ENCODE assay signal across 8 mouse cellular contexts in the genomic region with DNA sequence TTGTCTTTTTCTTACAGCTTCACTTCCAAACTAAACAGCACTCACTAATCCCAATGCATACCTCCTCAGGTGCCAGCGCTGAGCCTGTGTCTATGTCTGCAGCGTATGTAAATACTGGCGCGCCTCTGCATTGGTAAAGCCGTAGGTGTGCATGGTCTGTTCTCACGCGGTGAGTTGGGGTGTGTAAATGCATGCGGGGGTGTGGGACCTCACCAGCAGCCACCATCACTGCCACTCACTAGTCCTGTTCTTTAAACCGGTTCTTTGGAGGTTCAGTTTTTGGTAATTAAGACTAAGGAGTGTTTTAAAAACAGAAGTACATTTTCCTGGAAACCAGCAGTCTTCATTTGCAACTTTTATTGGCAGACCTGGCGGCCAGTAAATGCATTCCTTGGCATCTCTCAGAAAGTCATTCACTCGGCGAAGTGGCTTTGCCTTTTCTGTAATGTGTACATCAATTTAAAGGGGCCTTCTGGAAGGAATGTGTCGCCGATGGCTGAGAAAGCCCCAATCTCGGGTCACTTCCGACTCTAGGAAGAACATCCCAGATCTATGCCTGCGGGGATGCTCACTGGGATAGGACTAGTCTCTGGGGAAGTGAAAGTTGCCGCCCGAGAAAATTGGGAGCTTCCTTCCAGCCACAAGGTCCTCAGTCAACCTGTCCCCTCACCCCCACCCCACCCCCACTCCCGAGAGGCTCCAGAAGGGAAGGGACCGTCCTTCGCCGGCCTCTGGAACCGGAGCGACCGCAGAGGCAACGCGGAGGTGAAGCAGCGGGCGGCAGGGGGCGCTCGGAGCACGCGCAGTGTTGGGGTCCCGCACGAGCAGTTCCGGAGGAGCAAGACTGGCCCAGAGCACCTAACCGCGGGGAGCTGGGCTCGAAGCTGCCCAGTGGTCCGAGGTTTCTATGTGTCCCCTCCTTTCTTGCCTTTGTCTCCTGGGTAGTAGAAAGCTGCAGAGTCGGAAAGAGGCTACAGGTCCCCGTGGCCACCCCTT. TPM values are rescaled to one million over a fixed set of nuclear protein-coding genes. Genes with fewer than 3 reads are reported as not detected.
DNase-seq lines count a peak whose midpoint lies in the region; ATAC-seq and TF ChIP-seq lines count a peak whose summit lies in the region.

No protein-coding gene starts in this region.

- H3K9me3 ChIP-seq in heart, embryonic 12.5 days (replicated peaks), result no peaks in the 10 kb centered on the region
- H3K9me3 ChIP-seq in kidney, embryonic 15.5 days (replicated peaks), result no peaks in the 10 kb centered on the region
- no peaks in the 10 kb centered on the region for H3K9me3 ChIP-seq in stomach, embryonic 14.5 days (ENCODE audit: control insufficient read depth, low read depth, low read length)

- TF ChIP-seq POLR2A in embryonic fibroblast, embryonic 13.5 days (IDR thresholded peaks at IDR 0.05; ENCODE audit: low read depth, low read length), result no peak
- TF ChIP-seq POLR2A in liver, adult 2 months (IDR thresholded peaks at IDR 0.05; ENCODE audit: extremely low read depth, insufficient read depth, low read length), result no peak
- no peak for TF ChIP-seq POLR2A in myocyte (IDR thresholded peaks at IDR 0.05; ENCODE audit: insufficient read length, low read depth)

- no peak overlapping the region for H3ac ChIP-seq in myocyte (ENCODE audit: control insufficient read depth, insufficient read length)

- no peaks in the 10 kb centered on the region for H3K36me3 ChIP-seq in heart, embryonic 12.5 days
- H3K36me3 ChIP-seq in kidney, embryonic 15.5 days, result no peaks in the 10 kb centered on the region
- H3K36me3 ChIP-seq in liver, adult 2 months (ENCODE audit: control insufficient read depth, insufficient read depth, low read length), result no peaks in the 10 kb centered on the region
- H3K36me3 ChIP-seq in myocyte (ENCODE audit: control insufficient read depth, insufficient read depth), result no peaks in the 10 kb centered on the region
- no peaks in the 10 kb centered on the region for H3K36me3 ChIP-seq in stomach, embryonic 14.5 days (ENCODE audit: control insufficient read depth, insufficient read depth, low read length)

- 2% methylated on average over 43 of the region's 43 CpGs for WGBS in heart, embryonic 12.5 days
- 2% methylated on average over 43 of the region's 43 CpGs for WGBS in kidney, embryonic 15.5 days
- WGBS in liver, adult 2 months, result 2% methylated on average over 43 of the region's 43 CpGs
- WGBS in stomach, embryonic 14.5 days, result 2% methylated on average over 43 of the region's 43 CpGs

- H3K4me2 ChIP-seq in heart, embryonic 12.5 days, result peak overlapping the region; percentile 77
- peak overlapping the region; percentile 87 for H3K4me2 ChIP-seq in kidney, embryonic 15.5 days
- peak overlapping the region; percentile 65 for H3K4me2 ChIP-seq in myocyte (ENCODE audit: low read depth)
- peak overlapping the region; percentile 67 for H3K4me2 ChIP-seq in stomach, embryonic 14.5 days (replicated peaks; ENCODE audit: low read depth, low read length)

- TF ChIP-seq CTCF in embryonic fibroblast, embryonic 13.5 days (IDR thresholded peaks at IDR 0.05; ENCODE audit: borderline replicate concordance, insufficient read depth, low read length), result peak; percentile 88
- TF ChIP-seq CTCF in liver, adult 2 months (IDR thresholded peaks at IDR 0.05; ENCODE audit: low read depth, low read length), result peak; percentile 89

- H3K27ac ChIP-seq in embryonic fibroblast, embryonic 13.5 days (ENCODE audit: insufficient read depth, low read length), result no peak overlapping the region
- no peak overlapping the region for H3K27ac ChIP-seq in heart, embryonic 12.5 days (ENCODE audit: poor library complexity, severe bottlenecking)
- no peak overlapping the region for H3K27ac ChIP-seq in kidney, embryonic 15.5 days
- H3K27ac ChIP-seq in liver, adult 2 months (replicated peaks; ENCODE audit: insufficient read depth, low read depth, low read length), result no peak overlapping the region
- H3K27ac ChIP-seq in stomach, embryonic 14.5 days (ENCODE audit: low read length), result no peak overlapping the region

- ATAC-seq in heart, embryonic 12.5 days (ENCODE audit: insufficient number of reproducible peaks, low FRiP score), result peak; percentile 68; the same call in 1 of the 2 replicates
- peak; percentile 78 for ATAC-seq in kidney, embryonic 15.5 days (replicated peaks; ENCODE audit: low FRiP score)
- ATAC-seq in stomach, embryonic 14.5 days (ENCODE audit: insufficient number of reproducible peaks, insufficient read depth, low FRiP score, low read depth), result peak; percentile 78

- no peaks in the 10 kb centered on the region for H3K4me1 ChIP-seq in embryonic fibroblast, embryonic 13.5 days (ENCODE audit: control insufficient read depth, insufficient read depth, low read length)
- H3K4me1 ChIP-seq in heart, embryonic 12.5 days (replicated peaks), result peaks cover 35% of the 10 kb centered on the region
- peaks cover 57% of the 10 kb centered on the region for H3K4me1 ChIP-seq in kidney, embryonic 15.5 days
- peaks cover 7% of the 10 kb centered on the region; the same call in 1 of the 2 replicates for H3K4me1 ChIP-seq in liver, adult 2 months (ENCODE audit: control insufficient read depth, insufficient read depth, low read length)
- H3K4me1 ChIP-seq in stomach, embryonic 14.5 days (ENCODE audit: control insufficient read depth, insufficient read depth, low read length), result peaks cover 5% of the 10 kb centered on the region; the same call in 1 of the 2 replicates

- no peaks in the 10 kb centered on the region for H3K79me2 ChIP-seq in liver, adult 2 months (ENCODE audit: control insufficient read depth, insufficient read depth, low read length)
- H3K79me2 ChIP-seq in myocyte (ENCODE audit: control insufficient read depth, insufficient read depth), result no peaks in the 10 kb centered on the region

- H3K4me3 ChIP-seq in embryonic fibroblast, embryonic 13.5 days (ENCODE audit: insufficient read depth, low read length), result peak overlapping the region; percentile 18
- peak overlapping the region; percentile 46 for H3K4me3 ChIP-seq in heart, embryonic 12.5 days
- peak overlapping the region; percentile 44 for H3K4me3 ChIP-seq in kidney, embryonic 15.5 days (replicated peaks)
- no peak overlapping the region for H3K4me3 ChIP-seq in liver, adult 2 months (ENCODE audit: insufficient read depth, low read depth, low read length)
- peak overlapping the region; percentile 7 for H3K4me3 ChIP-seq in myocyte
- H3K4me3 ChIP-seq in stomach, embryonic 14.5 days (ENCODE audit: low read depth, low read length), result peak overlapping the region; percentile 27

- peaks cover 68% of the 10 kb centered on the region for H3K27me3 ChIP-seq in heart, embryonic 12.5 days (replicated peaks)
- peaks cover 63% of the 10 kb centered on the region for H3K27me3 ChIP-seq in kidney, embryonic 15.5 days
- H3K27me3 ChIP-seq in liver, adult 2 months (ENCODE audit: control insufficient read depth, insufficient read depth, low read length), result peaks cover 18% of the 10 kb centered on the region
- no peaks in the 10 kb centered on the region for H3K27me3 ChIP-seq in myocyte (ENCODE audit: control insufficient read depth, insufficient read depth, insufficient read length)
- H3K27me3 ChIP-seq in stomach, embryonic 14.5 days (ENCODE audit: control insufficient read depth, insufficient read depth, low read length), result peaks cover 59% of the 10 kb centered on the region

- peak overlapping the region; percentile 24; the same call in 1 of the 2 replicates for H3K9ac ChIP-seq in heart, embryonic 12.5 days
- H3K9ac ChIP-seq in kidney, embryonic 15.5 days, result peak overlapping the region; percentile 35; the same call in 1 of the 2 replicates
- H3K9ac ChIP-seq in liver, adult 2 months (ENCODE audit: low read depth, low read length), result no peak overlapping the region
- no peak overlapping the region for H3K9ac ChIP-seq in stomach, embryonic 14.5 days (replicated peaks; ENCODE audit: low read depth, low read length)

- peak; percentile 41 for DNase-seq in A20 (ENCODE audit: low read depth, low spot score)
- DNase-seq in adrenal gland, postnatal 4 days (ENCODE audit: low spot score in 2 of 2), result peak; percentile 72 to 78
- no peak for DNase-seq in liver, adult 2 months (ENCODE audit: extremely low read depth, low read depth, low spot score)

TF ChIP-seq in myocyte, 11 proteins besides CTCF, POLR2A, EP300 and RAD21:
- no peak for TF ChIP-seq USF1 (IDR thresholded peaks at IDR 0.05; ENCODE audit: low read depth)
- TF ChIP-seq E2F4 (IDR thresholded peaks at IDR 0.05; ENCODE audit: insufficient read depth), result no peak
- TF ChIP-seq TCF12 (IDR thresholded peaks at IDR 0.05; ENCODE audit: insufficient read depth, poor library complexity, severe bottlenecking), result no peak
- no peak for TF ChIP-seq POLR2AphosphoS2 (IDR thresholded peaks at IDR 0.05; ENCODE audit: insufficient read length, low read depth)
- TF ChIP-seq CEBPB (IDR thresholded peaks at IDR 0.05; ENCODE audit: insufficient read depth, poor library complexity, severe bottlenecking), result no peak
- no peak for TF ChIP-seq MYOG (IDR thresholded peaks at IDR 0.05; ENCODE audit: control insufficient read depth in 1 of 3, insufficient read depth in 1 of 3, insufficient read length in 2 of 3, low read depth in 2 of 3)
- no peak for TF ChIP-seq REST (IDR thresholded peaks at IDR 0.05; ENCODE audit: insufficient read depth, insufficient read length)
- no peak for TF ChIP-seq MAX (IDR thresholded peaks at IDR 0.05; ENCODE audit: low read depth)
- no peak for TF ChIP-seq SRF (IDR thresholded peaks at IDR 0.05; ENCODE audit: control insufficient read depth, insufficient read length, low read depth)
- no peak for TF ChIP-seq TCF3 (IDR thresholded peaks at IDR 0.05; ENCODE audit: insufficient read length, low read depth)
- no peak for TF ChIP-seq MYOD1 (IDR thresholded peaks at IDR 0.05; ENCODE audit: control insufficient read depth in 1 of 3, insufficient read length in 2 of 3, low read depth in 2 of 3)

RNA-seq across cellular contexts. Expression of a gene that starts 5.6 kb away (rescaled TPM):
- 10 to 100 TPM in 1 of 2 experiments, 1 to 10 TPM in 1; 9.7 to 13.4 TPM for total RNA-seq in adrenal gland, postnatal 4 days (2021)
- 14.4 and 19.7 TPM in 2 replicates for polyA plus RNA-seq in embryonic fibroblast, embryonic 13.5 days (2011; ENCODE audit: insufficient read length, low read depth, missing spikeins)
- 5.4 and 6.4 TPM in 2 replicates for polyA plus RNA-seq in heart, embryonic 12.5 days (2016; fragmentation: Nextera tagmentation; extraction: Ambion mirVana)
- polyA plus RNA-seq in kidney, embryonic 15.5 days (2015; fragmentation: Nextera tagmentation; extraction: Ambion mirVana), result 4.1 and 5.2 TPM in 2 replicates
- total RNA-seq in liver, adult 2 months (2014; rRNA removed), result 0.07 and 0.09 TPM in 2 replicates
- polyA plus RNA-seq in liver, adult 2 months (2012; rRNA removed), result 0.05 TPM in 1 of 2 replicates, not detected in the other
- 3.4 TPM for polyA plus RNA-seq in myocyte (2012; fragmentation: generic; extraction: Trizol)
- 0.33 and 0.55 TPM in 2 replicates for polyA plus RNA-seq in stomach, embryonic 14.5 days (2014; fragmentation: Nextera tagmentation; extraction: Ambion mirVana)

Comparison
In these comparisons a context has a peak if more than half of its experiments do, and no peak if none do; other contexts are left out.
1. H3K9ac ChIP-seq: peak in heart, embryonic 12.5 days (single experiment) and kidney, embryonic 15.5 days (single experiment); none in liver, adult 2 months (single experiment) and stomach, embryonic 14.5 days (single experiment).
2. Peak in every context shown above with its lines, with median percentiles within 50 percentile points of each other: ATAC-seq and H3K4me2 ChIP-seq.